Mouse (Mus musculus): ENCODE measurements around the gene Zfp871. TPM values are rescaled to one million over a fixed set of nuclear protein-coding genes. Genes with fewer than 3 reads are reported as not detected.
A peak's percentile ranks its signal among the peaks of the same experiment; 100 is the strongest.

The Zfp871 gene
- total and polyA plus RNA-seq, 3 experiments, result 9.3 to 13.4 (median 9.8) TPM

GRCm38 (mm10) chr17:32810648-32811047 lies 22.6 kb upstream of the Zfp871 start (continued):
- TF ChIP-seq JUN (IDR thresholded peaks at IDR 0.05; ENCODE audit: insufficient read depth, low read depth, low read length), result 0 out of 2 replicates have a peak, but pooled peaks have one; percentile 48
- no peak for TF ChIP-seq CHD2 (IDR thresholded peaks at IDR 0.05; ENCODE audit: low read length)
- TF ChIP-seq CHD1 (IDR thresholded peaks at IDR 0.05; ENCODE audit: low read depth, low read length), result no peak
- TF ChIP-seq MYC (IDR thresholded peaks at IDR 0.05; ENCODE audit: low read depth, low read length), result peak; percentile 24; the same call in 1 of the 2 replicates
- TF ChIP-seq JUND (conservative IDR thresholded peaks at IDR 0.05; ENCODE audit: low read depth, low read length), result 0 out of 2 replicates have a peak, but pooled peaks have one; percentile 16
- TF ChIP-seq ZC3H11A (IDR thresholded peaks at IDR 0.05; ENCODE audit: low read depth, low read length), result no peak
- peak; percentile 81 for TF ChIP-seq ETS1 (conservative IDR thresholded peaks at IDR 0.05; ENCODE audit: low read depth, low read length)
- TF ChIP-seq IRF4 (IDR thresholded peaks at IDR 0.05; ENCODE audit: low read depth, low read length), result peak; percentile 43; the same call in 1 of the 2 replicates
- no peak for TF ChIP-seq PAX5 (IDR thresholded peaks at IDR 0.05; ENCODE audit: low read length)
- TF ChIP-seq EP300 (IDR thresholded peaks at IDR 0.05; ENCODE audit: low read length), result no peak; the same call in none of the 2 replicates
- peak; percentile 36; the same call in 1 of the 2 replicates for TF ChIP-seq TBP (conservative IDR thresholded peaks at IDR 0.05; ENCODE audit: low read depth, low read length)

GRCm38 (mm10) chr17:32809544-32810374 lies 21.7 kb upstream of the Zfp871 start, which contains the start of gene Zfp811:
TSS of gene Zfp811 (minus strand) at chr17:32809931.
- Histone ChIP-seq H3K9me3 (replicated peaks; ENCODE audit: low read length) (no peaks in the 10 kb centered on the region), H3K9ac (ENCODE audit: insufficient read depth, low read depth) (0 out of 2 replicates have a peak within 1 kb of the TSS, but pooled peaks have one; percentile 35), H3K4me2 (ENCODE audit: insufficient read depth, low read depth, poor library complexity, severe bottlenecking) (peak within 1 kb of the TSS; percentile 71), H3K4me3 (replicated peaks in 1 of 3; ENCODE audit: low read depth in 2 of 3, low read length in 2 of 3, poor library complexity in 1 of 3) (peak within 1 kb of the TSS; percentile 21 to 61 (median 61)), H3K27me3 (replicated peaks) (no peaks in the 10 kb centered on the region), H3K79me2 (replicated peaks; ENCODE audit: control insufficient read depth, extremely low read depth, insufficient read depth, poor library complexity, severe bottlenecking) (no peaks in the 10 kb centered on the region), H3K36me3 (replicated peaks in 1 of 2; ENCODE audit: control insufficient read depth in 1 of 2, insufficient read depth in 1 of 2, low read length in 1 of 2) (peaks cover 0 to 11% of the 10 kb centered on the region in 2 experiments), H3K4me1 (ENCODE audit: control insufficient read depth in 1 of 2, insufficient read depth in 2 of 2) (peaks cover 12 to 43% of the 10 kb centered on the region in 2 experiments), H3K27ac (ENCODE audit: insufficient read depth, low read depth) (peak within 1 kb of the TSS; percentile 46; the same call in 1 of the 2 replicates)
- TF ChIP-seq UBTF (IDR thresholded peaks at IDR 0.05; ENCODE audit: low read depth, low read length) (no peak), ETS1 (conservative IDR thresholded peaks at IDR 0.05; ENCODE audit: low read depth, low read length) (no peak), NRF1 (IDR thresholded peaks at IDR 0.05; ENCODE audit: low read depth, low read length) (no peak), CHD1 (IDR thresholded peaks at IDR 0.05; ENCODE audit: low read depth, low read length) (no peak), EP300 (IDR thresholded peaks at IDR 0.05; ENCODE audit: low read length) (no peak), ZC3H11A (IDR thresholded peaks at IDR 0.05; ENCODE audit: low read depth, low read length) (no peak), MAFK (IDR thresholded peaks at IDR 0.05; ENCODE audit: insufficient replicate concordance, low read length) (no peak), USF2 (conservative IDR thresholded peaks at IDR 0.05; ENCODE audit: low read depth, low read length) (no peak), SMC3 (IDR thresholded peaks at IDR 0.05; ENCODE audit: low read depth, low read length) (no peak), POLR2A (IDR thresholded peaks at IDR 0.05; ENCODE audit: low read depth, low read length) (no peak), GABPA (IDR thresholded peaks at IDR 0.05; ENCODE audit: insufficient replicate concordance, low read depth, low read length) (no peak), RCOR1 (conservative IDR thresholded peaks at IDR 0.05; ENCODE audit: low read depth, low read length) (no peak), RAD21 (IDR thresholded peaks at IDR 0.05; ENCODE audit: low read depth, low read length) (no peak), MXI1 (IDR thresholded peaks at IDR 0.05; ENCODE audit: low read depth, low read length) (no peak), ZMIZ1 (IDR thresholded peaks at IDR 0.05; ENCODE audit: low read depth, low read length) (no peak), IRF4 (IDR thresholded peaks at IDR 0.05; ENCODE audit: low read depth, low read length) (no peak), E2F4 (IDR thresholded peaks at IDR 0.05; ENCODE audit: insufficient replicate concordance, low read depth, low read length) (no peak)
- dilution Hi-C loops (cut with MboI; ENCODE audit: extremely low pct_ligation_motif_present, extremely low pct_unique_long_range_greater_than_20kb, low sequenced_read_pairs), result no loop called here
- peak; percentile 79 for DNase-seq (ENCODE audit: extremely low read depth)
- in situ Hi-C loops (cut with MboI; ENCODE audit: low pct_ligation_motif_present, low pct_unique_long_range_greater_than_20kb, low sequenced_read_pairs), result no loop called here

All from CH12.LX (cell line).